Comparison of ENCODE assay signal across 28 mouse cellular contexts in genomic region chr14:43877789-43878188, GRCm38 (mm10). TPM values are rescaled to one million over a fixed set of nuclear protein-coding genes. Genes with fewer than 3 reads are reported as not detected.
A peak's percentile ranks its signal among the peaks of the same experiment; 100 is the strongest.
DNase-seq lines count a peak whose midpoint lies in the region; ATAC-seq lines count a peak whose summit lies in the region.
"Not testable (repeated sequence)": the region's sequence is repeated elsewhere in the genome, so short reads cannot be mapped to it uniquely, and the experiment has no call there.
"Had no signal": no experiment of that assay in that cellular context is flagged by ENCODE, and none has a peak within 500 bp of the region (broad histone marks: within the 10 kb centered on the region; RNA-seq: fewer than 3 reads in every experiment).

No protein-coding gene starts in this region.

- WGBS in liver, embryonic 13.5 days (ENCODE audit: insufficient replicate concordance), result 33% methylated on average over 1 of the region's 2 CpGs
- 22% methylated on average over 1 of the region's 2 CpGs for WGBS in liver, embryonic 16.5 days (ENCODE audit: insufficient replicate concordance)

- not testable (repeated sequence) for H3K4me1 ChIP-seq in liver, embryonic 13.5 days (replicated peaks); liver, embryonic 16.5 days (ENCODE audit: control insufficient read depth, low read depth, low read length)

- not testable (repeated sequence) for H3K4me3 ChIP-seq in liver, embryonic 13.5 days (replicated peaks); liver, embryonic 16.5 days (ENCODE audit: low read depth, low read length)

- not testable (repeated sequence) for H3K36me3 ChIP-seq in liver, embryonic 13.5 days; liver, embryonic 16.5 days (ENCODE audit: control insufficient read depth, insufficient read depth)

- ATAC-seq in frontal cortex, adult (ENCODE audit: low TSS enrichment), result peak; percentile 50; the same call in 1 of the 2 replicates
- ATAC-seq in hematopoietic stem cell, adult 5-6 weeks (replicated peaks in 1 of 2; ENCODE audit: insufficient read depth in 1 of 2, low FRiP score in 2 of 2, low TSS enrichment in 1 of 2, low read depth in 1 of 2, poor library complexity in 2 of 2, severe bottlenecking in 2 of 2), result peak; percentile 78 to 94; a peak in 3 of 4 replicates
- peak; percentile 57; the same call in 1 of the 2 replicates for ATAC-seq in liver, embryonic 13.5 days (ENCODE audit: low read depth)
- ATAC-seq in liver, embryonic 16.5 days (ENCODE audit: low read depth), result peak; percentile 63
- ATAC-seq in megakaryocyte progenitor cell, adult 5-6 weeks (replicated peaks; ENCODE audit: poor library complexity), result peak; percentile 86
- peak; percentile 87; the same call in 1 of the 2 replicates for ATAC-seq in monocyte, adult 5-6 weeks (replicated peaks; ENCODE audit: insufficient number of reproducible peaks, low FRiP score, low TSS enrichment, poor library complexity, severe bottlenecking)

- not testable (repeated sequence) for H3K27me3 ChIP-seq in liver, embryonic 13.5 days; liver, embryonic 16.5 days (ENCODE audit: control insufficient read depth, insufficient read depth, low read depth, low read length)

- not testable (repeated sequence) for H3K9ac ChIP-seq in liver, embryonic 13.5 days; liver, embryonic 16.5 days (ENCODE audit: low read depth, low read length)

- not testable (repeated sequence) for H3K9me3 ChIP-seq in liver, embryonic 13.5 days (replicated peaks); liver, embryonic 16.5 days (replicated peaks; ENCODE audit: control insufficient read depth, low read length)

- H3K4me2 ChIP-seq in liver, embryonic 13.5 days; liver, embryonic 16.5 days (ENCODE audit: low read depth, low read length): not testable (repeated sequence)

- not testable (repeated sequence) for DNase-seq in liver, embryonic 13.5 days

- not testable (repeated sequence) for H3K27ac ChIP-seq in liver, embryonic 13.5 days; liver, embryonic 16.5 days (ENCODE audit: low read length)

RNA-seq across cellular contexts. Expression of gene Ear1, which starts 2.5 kb away (rescaled TPM):
- 0.89 and 26.4 TPM in 2 replicates for total RNA-seq in hematopoietic stem cell, adult 5-6 weeks (2017)
- polyA plus RNA-seq in liver, embryonic 13.5 days (2015; fragmentation: Nextera tagmentation; extraction: Ambion mirVana), result 9.1 and 12.0 TPM in 2 replicates
- 16.2 and 16.7 TPM in 2 replicates for polyA plus RNA-seq in liver, embryonic 16.5 days (2015; fragmentation: Nextera tagmentation; extraction: Ambion mirVana)
- 13.2 and 15.2 TPM in 2 replicates for total RNA-seq in megakaryocyte progenitor cell, adult 5-6 weeks (2015)
- total RNA-seq in megakaryocyte progenitor cell, adult 5-6 weeks (2017), result 10.0 and 21.5 TPM in 2 replicates
- total RNA-seq in monocyte, adult 5-6 weeks (2017), result 4.8 to 10.8 TPM in 2 of 3 replicates, not detected in the other
- total RNA-seq: adrenal gland, adult 18-20 months; adrenal gland, postnatal 36 days; CH12.LX; forebrain, postnatal 0 days; gastrocnemius, adult 8-10 months; gastrocnemius, postnatal 25 days; heart, adult 2 months; heart, postnatal 25 days had no signal
- polyA plus RNA-seq: embryonic facial prominence, embryonic 12.5 days; forebrain, embryonic 11.5 days; forebrain, embryonic 14.5 days; forebrain, postnatal 0 days; G1E; heart, adult 2 months; heart, embryonic 10.5 days; heart, embryonic 13.5 days; hindbrain, embryonic 10.5 days; hindbrain, embryonic 13.5 days; hindbrain, embryonic 16.5 days; Patski had no signal

RNA-seq across cellular contexts. Expression of gene Ear10, which starts 45.6 kb away (rescaled TPM):
- not detected in 2 replicates for total RNA-seq in hematopoietic stem cell, adult 5-6 weeks (2017)
- polyA plus RNA-seq in liver, embryonic 13.5 days (2015; fragmentation: Nextera tagmentation; extraction: Ambion mirVana), result not detected in 2 replicates
- polyA plus RNA-seq in liver, embryonic 16.5 days (2015; fragmentation: Nextera tagmentation; extraction: Ambion mirVana), result not detected in 2 replicates
- not detected in 2 replicates for total RNA-seq in megakaryocyte progenitor cell, adult 5-6 weeks (2015)
- not detected in 2 replicates for total RNA-seq in megakaryocyte progenitor cell, adult 5-6 weeks (2017)
- total RNA-seq in monocyte, adult 5-6 weeks (2017), result not detected in 3 replicates
- total RNA-seq: adrenal gland, adult 18-20 months; adrenal gland, postnatal 10 days; adrenal gland, postnatal 36 days; CH12.LX; forebrain, postnatal 0 days; G1E; gastrocnemius, adult 8-10 months; gastrocnemius, postnatal 25 days; heart, adult 2 months; heart, postnatal 25 days had no signal
- polyA plus RNA-seq: embryonic facial prominence, embryonic 12.5 days; embryonic facial prominence, embryonic 15.5 days; forebrain, embryonic 11.5 days; forebrain, embryonic 14.5 days; forebrain, postnatal 0 days; G1E; gonadal fat pad, adult 2 months; heart, adult 2 months; heart, embryonic 10.5 days; heart, embryonic 13.5 days; heart, embryonic 16.5 days; hindbrain, embryonic 10.5 days; hindbrain, embryonic 13.5 days; hindbrain, embryonic 16.5 days; Patski had no signal

RNA-seq across cellular contexts. Expression of gene Gm8113, which starts 47.4 kb away (rescaled TPM):
- total RNA-seq in hematopoietic stem cell, adult 5-6 weeks (2017), result 7.8 and 17.5 TPM in 2 replicates
- polyA plus RNA-seq in liver, embryonic 13.5 days (2015; fragmentation: Nextera tagmentation; extraction: Ambion mirVana), result 9.1 and 11.2 TPM in 2 replicates
- 8.3 and 8.8 TPM in 2 replicates for polyA plus RNA-seq in liver, embryonic 16.5 days (2015; fragmentation: Nextera tagmentation; extraction: Ambion mirVana)
- total RNA-seq in megakaryocyte progenitor cell, adult 5-6 weeks (2015), result 6.4 and 7.1 TPM in 2 replicates
- 4.0 and 5.6 TPM in 2 replicates for total RNA-seq in megakaryocyte progenitor cell, adult 5-6 weeks (2017)
- total RNA-seq in monocyte, adult 5-6 weeks (2017), result 0.48 to 0.75 TPM in 2 of 3 replicates, not detected in the other
- polyA plus RNA-seq: G1E had no signal
